Mouse (Mus musculus) midbrain, embryonic 11.5 days (tissue): Measurements from ENCODE around the gene Hoxb8. TPM values are rescaled to one million over a fixed set of nuclear protein-coding genes. Genes with fewer than 3 reads are reported as not detected.

Experiments
- ATAC-seq: fragments of 200-750 bp; cut with Nextera tagmentation; 2 replicates; pipeline ENCODE4 v1.8.0; 2017; ENCODE audit warnings: moderate TSS enrichment, moderate library complexity; ENCODE audit not compliant: low FRiP score
- DNase-seq: peaks from one replicate; pipeline ENCODE4 v3.0.0; 2015; ENCODE audit warnings: low spot score; ENCODE audit errors: missing footprints
- H3K27ac ChIP-seq: fragments of 300-500 bp; sonication (generic); 2 replicates; pipeline ENCODE4 v1.5.1; 2014; ENCODE audit warnings: low read depth, low read length
- H3K27me3 ChIP-seq: fragments of 300-500 bp; sonication (generic); 2 replicates; pipeline ENCODE4 v1.6.1; 2014; ENCODE audit warnings: mild to moderate bottlenecking, low read length, moderate library complexity, mixed read lengths; ENCODE audit not compliant: control insufficient read depth, insufficient read depth
- H3K36me3 ChIP-seq: fragments of 300-500 bp; sonication (generic); 2 replicates; pipeline ENCODE4 v1.6.1; 2014; ENCODE audit warnings: mild to moderate bottlenecking, low read length, moderate library complexity, mixed read lengths; ENCODE audit not compliant: control insufficient read depth, insufficient read depth
- H3K4me1 ChIP-seq: fragments of 300-500 bp; sonication (generic); 2 replicates; pipeline ENCODE4 v1.6.1; 2014; ENCODE audit warnings: low read length; ENCODE audit not compliant: control insufficient read depth, insufficient read depth
- H3K4me2 ChIP-seq: fragments of 300-500 bp; sonication (generic); 2 replicates; pipeline ENCODE4 v1.6.1; 2014; ENCODE audit warnings: mild to moderate bottlenecking, moderate library complexity
- H3K4me3 ChIP-seq: fragments of 300-500 bp; sonication (generic); 2 replicates; pipeline ENCODE4 v1.5.1; 2014; ENCODE audit warnings: low read depth, low read length
- H3K9ac ChIP-seq: fragments of 300-500 bp; sonication (generic); 2 replicates; pipeline ENCODE4 v1.6.1; 2014; ENCODE audit warnings: low read length
- H3K9me3 ChIP-seq: fragments of 300-500 bp; sonication (generic); 2 replicates; pipeline ENCODE4 v1.6.1; 2016; ENCODE audit warnings: low read length; ENCODE audit not compliant: control insufficient read depth
- WGBS: fragments of 180-500 bp; shearing (Covaris S2); extraction: QIAGEN DNeasy Blood & Tissue Kit; methylation state at CpG from one replicate; pipeline ENCODE4 v1.1.7; 2014; 5-methylcytosine and 5-hydroxymethylcytosine counted together
- microRNA counts: library from miRNA; unstranded; fragments of <30 nt; microRNA quantifications from one replicate; lab custom pipeline; 2015
- microRNA-seq: library from miRNA; unstranded; fragments of <30 nt; microRNA quantifications from one replicate; pipeline ENCODE4, GENCODE M21; 2017
- polyA plus RNA-seq: library from polyadenylated mRNA; unstranded; fragments of >200 nt; fragmentation: Nextera tagmentation; extraction: Ambion mirVana; gene quantifications from 2 replicates; pipeline ENCODE4 v1.2.1, GENCODE M21; 2014

The Hoxb8 gene
- polyA plus RNA-seq, 1 experiment from 2014 or later = not detected

GRCm38 (mm10) chr11:96333241-96334001, 51.7 kb downstream of the Hoxb8 start:
- Histone ChIP-seq H3K9me3 (no peaks in the 10 kb centered on the region), H3K9ac (no peak overlapping the region), H3K4me1 (no peaks in the 10 kb centered on the region), H3K36me3 (no peaks in the 10 kb centered on the region), H3K27ac (no peak overlapping the region), H3K27me3 (peaks cover 100% of the 10 kb centered on the region), H3K4me2 (no peak overlapping the region), H3K4me3 (no peak overlapping the region)
- WGBS = 2% methylated on average over 17 of the region's 17 CpGs
- ATAC-seq (no peak), DNase-seq (no peak)

DNA sequence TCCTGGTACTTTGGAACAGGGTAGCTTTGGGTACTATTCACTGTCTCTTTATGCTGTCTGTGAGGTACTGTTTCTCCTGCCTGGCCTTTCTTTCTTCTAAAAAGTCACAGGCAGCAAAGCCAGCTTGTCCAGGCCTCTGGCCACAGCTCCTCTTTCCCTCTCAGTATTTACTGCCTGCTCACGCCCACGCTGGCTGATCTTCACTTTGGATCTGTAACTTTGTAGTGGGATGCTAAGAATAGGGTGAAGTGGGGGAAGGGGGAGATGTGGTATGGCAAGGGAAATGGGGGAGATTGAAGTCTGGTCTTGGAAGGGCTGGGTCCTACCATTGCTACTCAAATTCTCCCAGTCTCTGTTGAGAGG, 52.3 kb downstream of the Hoxb8 start:
- WGBS = 0% methylated on average over 2 of the region's 2 CpGs
- Histone ChIP-seq H3K27me3 (peaks cover 100% of the 10 kb centered on the region), H3K9ac (no peak overlapping the region), H3K4me1 (no peaks in the 10 kb centered on the region), H3K4me2 (no peak overlapping the region), H3K27ac (no peak overlapping the region), H3K9me3 (no peaks in the 10 kb centered on the region), H3K36me3 (no peaks in the 10 kb centered on the region), H3K4me3 (no peak overlapping the region)
- ATAC-seq (no peak), DNase-seq (no peak)

MicroRNA genes within 50 kb of the gene (microRNA counts, 519-probe panel; counts per million panel counts)
- microRNA mmu-miR-10a (lab: Ali Mortazavi, UCI) (1,880 counts per million, percentile 3 among the panel's probes with 10 or more counts), microRNA mmu-miR-196a (lab: Ali Mortazavi, UCI) (not detected)

Small RNA genes lying within 50 kb of the gene (microRNA-seq; reads per million reads assigned to microRNA genes)
- gene Mir10a = 130 reads per million, percentile 57 among the genes with 10 or more reads in this experiment
- gene Mir196a-1 = not detected

Other genes starting within 250 kb of the Hoxb8 start
- gene Snf8, start 247.0 kb upstream of the Hoxb8 start, polyA plus RNA-seq = 36.7 and 43.0 TPM in 2 replicates
- 21.5 and 22.3 TPM in 2 replicates for gene Ube2z, start 216.5 kb upstream of the Hoxb8 start, polyA plus RNA-seq
- gene Atp5g1, start 206.2 kb upstream of the Hoxb8 start, polyA plus RNA-seq = 405 and 437 TPM in 2 replicates
- not detected in 2 replicates for gene Calcoco2, start 169.9 kb upstream of the Hoxb8 start, polyA plus RNA-seq
- gene Ttll6, start 148.1 kb upstream of the Hoxb8 start, polyA plus RNA-seq = not detected in 2 replicates
- gene Hoxb13, start 87.6 kb upstream of the Hoxb8 start, polyA plus RNA-seq = not detected in 2 replicates
- not detected in 2 replicates for gene Hoxb9, start 10.4 kb upstream of the Hoxb8 start, polyA plus RNA-seq
- gene Hoxb7, start 4.7 kb downstream of the Hoxb8 start, polyA plus RNA-seq = not detected in 2 replicates
- gene Hoxb6, start 10.6 kb downstream of the Hoxb8 start, polyA plus RNA-seq = not detected in 2 replicates
- not detected in 2 replicates for gene Hoxb5, start 21.4 kb downstream of the Hoxb8 start, polyA plus RNA-seq
- gene Hoxb4, start 36.4 kb downstream of the Hoxb8 start, polyA plus RNA-seq = not detected in 2 replicates
- gene Hoxb3, start 41.4 kb downstream of the Hoxb8 start, polyA plus RNA-seq = not detected in 2 replicates
- gene Hoxb2, start 68.6 kb downstream of the Hoxb8 start, polyA plus RNA-seq = not detected in 2 replicates
- gene Hoxb1, start 83.8 kb downstream of the Hoxb8 start, polyA plus RNA-seq = not detected in 2 replicates
- 1.2 and 1.3 TPM in 2 replicates for gene Skap1, start 182.7 kb downstream of the Hoxb8 start, polyA plus RNA-seq